Mouse (Mus musculus): ENCODE results near the gene Yif1a. TPM values are rescaled to one million over a fixed set of nuclear protein-coding genes. Genes with fewer than 3 reads are reported as not detected.

Gene Yif1a
- total and polyA plus RNA-seq, 3 experiments: 11.3 to 44.2 (median 12.8) TPM

DNA sequence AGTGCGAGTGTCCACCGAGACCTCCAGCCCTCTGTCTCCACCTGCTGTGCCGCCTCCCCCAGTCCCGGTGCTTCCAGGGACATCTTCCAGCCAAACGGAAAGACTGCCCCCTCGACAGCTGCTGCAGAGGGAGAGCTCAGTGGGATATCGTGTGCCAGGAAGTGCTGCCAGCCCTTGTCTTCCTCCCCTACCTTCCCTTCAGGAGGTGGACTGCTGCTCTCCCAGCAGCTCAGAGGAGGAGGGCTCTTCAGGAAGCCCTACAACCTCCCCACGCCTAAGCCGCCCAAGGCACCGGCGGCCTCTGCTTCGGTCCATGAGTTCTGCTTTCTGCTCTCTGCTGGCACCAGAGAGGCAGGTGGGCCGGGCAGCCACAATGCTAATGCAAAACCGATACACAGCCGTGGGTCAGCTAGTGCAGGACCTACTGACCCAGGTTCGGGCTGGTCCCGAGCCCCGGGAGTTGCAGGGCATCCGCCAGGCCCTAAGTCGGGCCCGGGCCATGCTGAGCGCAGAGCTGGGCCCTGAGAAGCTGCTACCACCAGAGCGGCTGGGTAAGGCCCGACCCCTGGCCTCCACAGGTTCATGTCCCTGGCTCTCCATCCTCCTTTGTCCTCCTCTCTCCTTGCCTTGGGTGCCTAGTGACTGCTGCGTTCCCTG is 36.0 kb upstream of the Yif1a start:
- DNase-seq (ENCODE audit: low spot score) (no peak), ATAC-seq (ENCODE audit: extremely low read depth, insufficient number of reproducible peaks, low FRiP score, poor library complexity, severe bottlenecking) (no peak)
- Histone ChIP-seq H3K4me3 (ENCODE audit: low read depth, low read length) (no peak overlapping the region), H3K9me3 (replicated peaks) (no peaks in the 10 kb centered on the region), H3K27me3 (ENCODE audit: insufficient read depth, low read length) (peaks cover 13% of the 10 kb centered on the region), H3K36me3 (replicated peaks) (peaks cover 53% of the 10 kb centered on the region), H3K4me1 (ENCODE audit: insufficient read depth, low read depth, low read length) (peaks cover 11% of the 10 kb centered on the region)
- TF ChIP-seq POLR2AphosphoS5 (IDR thresholded peaks at IDR 0.05; ENCODE audit: insufficient replicate concordance, low read depth, low read length) (no peak), CTCF (IDR thresholded peaks at IDR 0.05; ENCODE audit: low read depth, low read length) (no peak), GATA1 (IDR thresholded peaks at IDR 0.05; ENCODE audit: borderline replicate concordance, low read length) (no peak), TAL1 (conservative IDR thresholded peaks at IDR 0.05; ENCODE audit: low read depth, low read length) (no peak), GATA2 (IDR thresholded peaks at IDR 0.05; ENCODE audit: borderline replicate concordance, low read depth, low read length) (no peak)

DNA sequence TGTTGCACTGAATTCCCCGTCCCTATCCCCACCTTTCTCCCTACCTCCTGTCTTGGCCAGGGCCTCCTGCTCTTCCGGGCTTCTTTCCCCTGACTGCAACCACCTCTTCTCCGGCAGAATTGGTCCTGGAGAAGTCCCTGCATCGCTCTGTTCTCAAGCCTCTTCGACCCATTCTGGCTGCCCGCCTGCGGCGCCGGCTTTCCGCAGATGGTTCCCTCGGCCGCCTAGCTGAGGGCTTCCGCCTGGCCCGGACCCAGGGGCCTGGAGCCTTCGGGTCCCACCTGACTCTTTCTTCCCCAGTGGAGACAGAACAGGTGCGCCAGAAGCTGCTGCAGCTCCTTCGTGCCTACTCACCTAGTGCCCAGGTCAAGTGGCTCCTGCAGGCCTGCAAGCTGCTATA is 35.5 kb upstream of the Yif1a start:
- peaks cover 11% of the 10 kb centered on the region for H3K4me1 ChIP-seq (ENCODE audit: insufficient read depth, low read depth, low read length)

DNA sequence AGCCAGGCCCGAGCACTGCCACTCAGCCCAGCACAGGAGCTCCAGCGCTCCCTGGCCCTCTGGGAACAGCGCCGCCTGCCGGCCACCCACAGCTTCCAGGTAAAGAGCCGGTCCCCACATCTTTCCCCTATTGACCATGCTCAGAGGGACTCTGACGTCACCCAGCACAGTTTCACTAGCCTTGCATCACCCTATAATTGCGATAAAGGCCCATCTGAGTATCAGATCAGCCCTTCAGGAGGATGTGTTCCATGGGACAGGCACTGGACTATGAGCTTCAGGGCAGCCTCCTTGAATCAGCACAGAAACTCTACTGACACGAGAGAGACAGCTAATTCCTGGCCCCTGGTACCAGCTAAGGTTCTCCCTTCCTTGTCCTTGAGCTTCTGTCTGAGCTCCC is 34.4 kb upstream of the Yif1a start:
- Histone ChIP-seq H3K27me3 (ENCODE audit: insufficient read depth, low read length) (peaks cover 20% of the 10 kb centered on the region), H3K4me3 (ENCODE audit: low read depth, low read length) (no peak overlapping the region), H3K4me1 (ENCODE audit: insufficient read depth, low read depth, low read length) (peaks cover 22% of the 10 kb centered on the region), H3K9me3 (replicated peaks) (no peaks in the 10 kb centered on the region), H3K36me3 (replicated peaks) (peaks cover 36% of the 10 kb centered on the region)
- peak; percentile 70 for DNase-seq (ENCODE audit: low spot score)
- no peak for ATAC-seq (ENCODE audit: extremely low read depth, insufficient number of reproducible peaks, low FRiP score, poor library complexity, severe bottlenecking)
- peak; percentile 97 for TF ChIP-seq CTCF (IDR thresholded peaks at IDR 0.05; ENCODE audit: low read depth, low read length)
- TF ChIP-seq POLR2AphosphoS5 (IDR thresholded peaks at IDR 0.05; ENCODE audit: insufficient replicate concordance, low read depth, low read length): no peak
- TF ChIP-seq GATA1 (IDR thresholded peaks at IDR 0.05; ENCODE audit: borderline replicate concordance, low read length): no peak
- TF ChIP-seq GATA2 (IDR thresholded peaks at IDR 0.05; ENCODE audit: borderline replicate concordance, low read depth, low read length): no peak

More for the DNA sequence above, 35.5 kb upstream of the Yif1a start:
- Histone ChIP-seq H3K4me3 (ENCODE audit: low read depth, low read length) (no peak overlapping the region), H3K9me3 (replicated peaks) (no peaks in the 10 kb centered on the region), H3K27me3 (ENCODE audit: insufficient read depth, low read length) (peaks cover 16% of the 10 kb centered on the region), H3K36me3 (replicated peaks) (peaks cover 47% of the 10 kb centered on the region)
- TF ChIP-seq TAL1 (conservative IDR thresholded peaks at IDR 0.05; ENCODE audit: low read depth, low read length): no peak
- ATAC-seq (ENCODE audit: extremely low read depth, insufficient number of reproducible peaks, low FRiP score, poor library complexity, severe bottlenecking) (no peak), DNase-seq (ENCODE audit: low spot score) (no peak)

GRCm38 (mm10) chr19:5056251-5056650 is 32.1 kb upstream of the Yif1a start:
- peaks cover 42% of the 10 kb centered on the region for H3K4me1 ChIP-seq (ENCODE audit: insufficient read depth, low read depth, low read length)
- H3K9me3 ChIP-seq (replicated peaks): no peaks in the 10 kb centered on the region
- H3K4me3 ChIP-seq (ENCODE audit: low read depth, low read length): no peak overlapping the region
- no peak for DNase-seq (ENCODE audit: low spot score)
- no peak for TF ChIP-seq GATA1 (IDR thresholded peaks at IDR 0.05; ENCODE audit: borderline replicate concordance, low read length)
- TF ChIP-seq GATA2 (IDR thresholded peaks at IDR 0.05; ENCODE audit: borderline replicate concordance, low read depth, low read length): no peak
- TF ChIP-seq TAL1 (conservative IDR thresholded peaks at IDR 0.05; ENCODE audit: low read depth, low read length): no peak
- TF ChIP-seq CTCF (IDR thresholded peaks at IDR 0.05; ENCODE audit: low read depth, low read length): no peak
- TF ChIP-seq POLR2AphosphoS5 (IDR thresholded peaks at IDR 0.05; ENCODE audit: insufficient replicate concordance, low read depth, low read length): no peak
- no peak for ATAC-seq (ENCODE audit: extremely low read depth, insufficient number of reproducible peaks, low FRiP score, poor library complexity, severe bottlenecking)
- H3K27me3 ChIP-seq (ENCODE audit: insufficient read depth, low read length): peaks cover 20% of the 10 kb centered on the region
- peaks cover 13% of the 10 kb centered on the region for H3K36me3 ChIP-seq (replicated peaks)

- Histone ChIP-seq H3K36me3 (replicated peaks) (peaks cover 4% of the 10 kb centered on the region), H3K27me3 (ENCODE audit: insufficient read depth, low read length) (peaks cover 25% of the 10 kb centered on the region), H3K9me3 (replicated peaks) (no peaks in the 10 kb centered on the region), H3K4me1 (ENCODE audit: insufficient read depth, low read depth, low read length) (peaks cover 44% of the 10 kb centered on the region), H3K4me3 (ENCODE audit: low read depth, low read length) (no peak overlapping the region)
- no peak for ATAC-seq (ENCODE audit: extremely low read depth, insufficient number of reproducible peaks, low FRiP score, poor library complexity, severe bottlenecking)
- no peak for DNase-seq (ENCODE audit: low spot score)
- TF ChIP-seq GATA2 (IDR thresholded peaks at IDR 0.05; ENCODE audit: borderline replicate concordance, low read depth, low read length) (no peak), TAL1 (conservative IDR thresholded peaks at IDR 0.05; ENCODE audit: low read depth, low read length) (no peak), CTCF (IDR thresholded peaks at IDR 0.05; ENCODE audit: low read depth, low read length) (no peak)
Measured at GRCm38 (mm10) chr19:5057876-5058775, 30.2 kb upstream of the Yif1a start.

- no peaks in the 10 kb centered on the region for H3K9me3 ChIP-seq (replicated peaks)
- DNase-seq (ENCODE audit: low spot score) (no peak), ATAC-seq (ENCODE audit: extremely low read depth, insufficient number of reproducible peaks, low FRiP score, poor library complexity, severe bottlenecking) (no peak)
- H3K4me1 ChIP-seq (ENCODE audit: insufficient read depth, low read depth, low read length): peaks cover 39% of the 10 kb centered on the region
- peaks cover 25% of the 10 kb centered on the region for H3K27me3 ChIP-seq (ENCODE audit: insufficient read depth, low read length)
- H3K4me3 ChIP-seq (ENCODE audit: low read depth, low read length): no peak overlapping the region; the same call in 1 of the 2 replicates
- TF ChIP-seq GATA1 (IDR thresholded peaks at IDR 0.05; ENCODE audit: borderline replicate concordance, low read length): no peak
- no peak for TF ChIP-seq TAL1 (conservative IDR thresholded peaks at IDR 0.05; ENCODE audit: low read depth, low read length)
- no peak for TF ChIP-seq CTCF (IDR thresholded peaks at IDR 0.05; ENCODE audit: low read depth, low read length)
- TF ChIP-seq POLR2AphosphoS5 (IDR thresholded peaks at IDR 0.05; ENCODE audit: insufficient replicate concordance, low read depth, low read length): no peak
- no peak for TF ChIP-seq GATA2 (IDR thresholded peaks at IDR 0.05; ENCODE audit: borderline replicate concordance, low read depth, low read length)
- H3K36me3 ChIP-seq (replicated peaks): peaks cover 4% of the 10 kb centered on the region
Measured at GRCm38 (mm10) chr19:5058801-5059771, 29.3 kb upstream of the Yif1a start.
